Mouse (Mus musculus) adrenal gland, postnatal 36 days (tissue): Measurements from ENCODE around the gene Brox. TPM values are rescaled to one million over a fixed set of nuclear protein-coding genes. Genes with fewer than 3 reads are reported as not detected.
A peak's percentile ranks its signal among the peaks of the same experiment; 100 is the strongest.
"Not testable (repeated sequence)": the region's sequence is repeated elsewhere in the genome, so short reads cannot be mapped to it uniquely, and the experiment has no call there.

ENCODE experiments used
- DNase-seq, 2 experiments: peaks; one replicate each; pipeline ENCODE4 v3.0.0; 2021; ENCODE audit warnings: mixed read lengths in 1 of 2
- long read RNA-seq, 2 experiments: library from polyadenylated mRNA; stranded (forward); transcript quantifications; one replicate each; pipeline ENCODE4 v2.0.0; 2021; ENCODE audit warnings: borderline sequencing depth in 2 of 2
- total RNA-seq, 2 experiments: library from RNA; stranded (reverse); gene quantifications; 2 replicates each; pipeline ENCODE4 v1.2.3; 2021

The Brox gene
- total RNA-seq = 10 to 100 TPM; 50.5 to 57.0 TPM
- long read RNA-seq, experiment 1, transcript Brox-202 (14 exons, 3,413 nt) = minor isoform, 6 of 53 reads
- long read RNA-seq, experiment 1, transcript Brox-201 (14 exons, 3,430 nt) = major isoform, 27 of 53 reads
- long read RNA-seq, experiment 1, partial matches to known transcripts = 1 of 53 reads
- long read RNA-seq, experiment 1, other reads (novel, unspliced or antisense) = 19 of 53 reads
- long read RNA-seq, experiment 2, transcript Brox-201 (14 exons, 3,430 nt) = major isoform, 10 of 13 reads
- long read RNA-seq, experiment 2, partial matches to known transcripts = 0 of 13 reads
- long read RNA-seq, experiment 2, other reads (novel, unspliced or antisense) = 1 of 13 reads

DNA sequence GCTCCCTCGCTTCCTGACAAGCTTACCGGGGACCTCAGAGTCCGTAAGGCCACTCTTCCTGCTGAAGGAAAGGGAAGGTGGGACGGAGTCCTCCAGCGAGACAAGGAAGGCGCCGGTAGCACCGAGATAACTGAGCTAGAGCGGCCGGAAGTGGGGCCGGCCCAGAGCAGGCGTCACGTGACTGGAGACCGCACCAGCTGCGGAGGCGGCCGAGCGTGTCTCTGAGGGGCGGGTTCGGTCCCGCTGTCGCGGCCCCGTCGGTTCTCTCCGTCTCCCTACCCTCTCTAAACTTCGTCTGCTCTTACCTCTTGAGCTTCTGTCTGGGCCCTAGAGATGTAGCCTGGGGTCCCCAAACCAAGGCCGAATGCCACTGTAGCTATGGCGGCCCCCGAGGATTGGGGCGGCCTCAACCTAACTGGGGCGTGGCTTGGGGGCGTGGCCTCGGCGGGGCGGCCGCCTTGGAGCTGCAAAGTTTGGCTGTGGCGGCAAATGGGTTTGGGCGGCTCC, at the start of gene Brox:
Gene Brox (minus strand): TSS at position 393 of the 507 bp plus-strand sequence.
- DNase-seq = peak; percentile 98 to 99

DNA sequence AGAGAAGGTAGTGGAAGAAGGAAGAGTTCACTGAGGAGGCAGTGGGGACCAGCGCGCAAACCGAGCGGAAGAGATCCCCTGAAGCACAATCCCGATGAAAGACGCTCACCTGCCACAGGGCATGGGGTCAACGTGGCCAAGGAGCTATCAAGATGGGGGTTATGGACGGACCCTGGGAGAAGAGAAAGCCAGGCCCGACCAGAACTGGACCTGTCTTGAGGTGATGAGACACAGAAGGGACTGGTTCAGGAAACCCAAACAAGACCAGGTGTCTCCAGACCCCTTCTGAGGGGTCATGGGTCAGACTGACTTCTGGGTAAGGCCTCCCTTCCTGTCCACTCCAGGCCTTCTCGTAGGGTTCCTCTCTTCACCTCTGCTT, 48.7 kb upstream of the Brox start:
- no peak for DNase-seq

DNA sequence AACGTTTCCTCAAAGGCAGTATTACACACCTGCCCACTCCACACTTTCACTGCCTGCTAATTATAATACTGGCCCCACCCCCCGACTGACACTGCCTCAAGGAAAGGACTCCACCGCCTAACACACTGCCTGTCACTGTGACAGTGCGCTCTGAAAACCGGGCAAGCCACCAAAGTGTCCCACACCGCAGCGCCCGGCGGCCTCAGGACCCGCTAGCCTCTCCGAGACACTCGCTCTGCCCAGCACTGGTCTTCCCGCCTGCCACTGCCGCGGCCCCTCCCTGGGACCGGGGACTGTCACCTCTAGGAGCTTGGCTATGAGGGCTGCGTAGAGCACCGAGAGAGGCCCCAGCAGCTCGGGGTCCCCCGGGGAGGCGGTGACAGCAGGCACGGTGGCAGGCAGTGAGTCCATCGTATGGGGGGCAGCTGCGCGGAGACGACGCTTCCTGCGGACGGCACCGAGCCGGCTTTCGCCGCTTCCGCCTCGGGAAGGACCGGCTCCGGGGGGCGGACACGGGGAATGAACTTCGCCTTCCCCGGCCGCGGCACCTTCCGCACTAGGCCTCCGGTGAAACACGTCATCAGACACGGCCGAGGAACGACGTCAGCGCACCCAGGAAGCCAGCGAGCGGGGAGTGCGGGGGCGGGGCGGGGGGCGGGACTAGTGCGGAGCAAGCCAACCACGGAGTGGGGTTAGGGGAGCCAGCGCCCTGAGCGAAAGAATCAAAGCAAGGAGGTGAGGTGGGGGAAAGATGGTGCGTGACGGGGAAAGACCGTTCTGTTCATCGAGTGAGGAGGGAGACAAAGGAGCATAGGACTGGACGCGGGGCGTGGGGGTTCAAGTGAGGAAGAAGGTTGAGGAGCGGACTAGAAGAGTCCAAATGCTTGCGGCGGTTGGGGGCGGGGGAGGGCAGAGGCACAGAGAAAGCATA, 48.1 kb upstream of the Brox start:
- peak; percentile 93 to 94 for DNase-seq

GRCm38 (mm10) chr1:183342902-183343301, 45.8 kb upstream of the Brox start:
- not testable (repeated sequence) for DNase-seq

DNA sequence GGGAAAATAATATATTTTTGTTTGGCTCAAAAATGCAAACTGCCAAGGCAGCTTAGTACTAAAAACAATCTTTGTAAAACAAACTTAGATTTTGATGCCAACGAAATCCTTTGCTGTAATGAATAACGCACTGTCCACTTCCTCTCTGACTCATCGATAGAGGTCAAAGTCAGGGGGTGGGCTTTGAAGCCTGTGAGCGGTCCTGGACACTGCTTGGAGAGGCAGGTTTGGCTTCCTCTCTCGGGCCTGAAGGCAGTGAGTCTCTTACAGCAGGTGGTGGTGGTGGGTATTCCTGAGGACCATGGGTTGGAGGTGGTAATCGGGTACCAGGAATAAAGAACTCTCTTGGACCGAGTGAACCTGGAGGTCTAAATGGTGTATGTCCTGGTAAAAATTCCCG, 30.1 kb upstream of the Brox start:
- peak; percentile 36 to 43 for DNase-seq

- no peak for DNase-seq
These were observed 27.4 kb upstream of the Brox start for GRCm38 (mm10) chr1:183324433-183324832.

GRCm38 (mm10) chr1:183323923-183324322, 26.9 kb upstream of the Brox start:
- DNase-seq = no peak

- not testable (repeated sequence) for DNase-seq
These were observed 25.4 kb upstream of the Brox start for GRCm38 (mm10) chr1:183322496-183322895.

DNA sequence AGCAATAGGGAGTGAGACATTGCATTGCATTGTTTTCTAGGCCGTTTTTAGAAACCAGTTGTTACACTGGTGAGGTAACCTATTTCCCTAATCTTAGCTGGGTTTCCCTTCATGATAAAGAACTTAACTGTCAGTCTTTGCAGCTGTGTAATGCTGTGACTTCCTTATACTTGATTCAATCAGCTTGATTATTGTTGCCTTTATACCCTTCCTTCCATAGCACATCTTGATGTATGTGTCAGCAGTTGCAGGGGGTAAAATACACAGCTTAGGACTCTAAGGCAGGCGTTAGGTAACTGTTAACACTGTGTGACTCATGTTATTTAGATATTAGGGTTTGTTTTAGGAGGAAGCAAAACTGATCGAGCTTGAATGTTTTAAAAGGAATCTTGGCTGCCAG, 23.6 kb upstream of the Brox start:
- no peak for DNase-seq

GRCm38 (mm10) chr1:183315783-183316182, 18.7 kb upstream of the Brox start:
- no peak for DNase-seq

- no peak for DNase-seq
These were observed 15.0 kb upstream of the Brox start for GRCm38 (mm10) chr1:183312076-183312475.

DNA sequence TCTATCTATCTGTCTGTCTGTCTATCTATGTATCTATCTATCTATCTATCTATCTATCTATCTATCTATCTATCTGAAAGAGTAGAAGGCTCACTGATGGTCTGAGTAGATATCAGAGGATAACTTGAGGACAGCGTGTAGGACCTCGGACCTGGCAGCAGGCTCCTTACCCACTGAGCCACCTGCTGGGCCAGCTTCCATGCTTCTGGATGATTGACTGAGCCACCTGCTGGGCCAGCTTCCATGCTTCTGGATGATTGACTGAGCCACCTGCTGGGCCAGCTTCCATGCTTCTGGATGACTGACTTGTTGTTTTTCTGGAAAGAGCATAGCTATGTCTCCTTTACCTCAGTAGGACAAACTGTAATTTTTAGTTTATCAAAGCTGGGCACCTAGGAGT, 12.5 kb upstream of the Brox start:
- DNase-seq = not testable (repeated sequence)

DNA sequence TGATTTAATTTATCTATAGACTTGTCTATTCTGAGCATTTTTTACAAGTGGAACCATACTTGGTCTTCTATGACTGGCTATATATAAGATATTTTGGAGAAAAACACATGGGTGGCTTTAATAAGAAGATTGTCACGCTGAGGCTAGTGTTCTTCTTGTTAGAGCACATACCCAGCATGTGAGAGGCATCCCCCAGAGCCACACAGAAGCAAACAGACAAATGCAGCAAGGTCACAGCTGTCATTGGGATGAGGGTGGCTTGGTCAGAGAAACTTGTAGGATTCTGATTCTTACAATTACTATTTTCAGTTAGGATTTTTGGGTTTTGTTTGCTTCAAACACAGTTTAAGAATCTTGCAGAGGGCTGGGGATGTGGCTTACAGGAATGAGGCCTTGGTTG, 11.4 kb upstream of the Brox start:
- no peak for DNase-seq

- DNase-seq = no peak
These were observed 10.5 kb upstream of the Brox start for GRCm38 (mm10) chr1:183307555-183307954.

DNA sequence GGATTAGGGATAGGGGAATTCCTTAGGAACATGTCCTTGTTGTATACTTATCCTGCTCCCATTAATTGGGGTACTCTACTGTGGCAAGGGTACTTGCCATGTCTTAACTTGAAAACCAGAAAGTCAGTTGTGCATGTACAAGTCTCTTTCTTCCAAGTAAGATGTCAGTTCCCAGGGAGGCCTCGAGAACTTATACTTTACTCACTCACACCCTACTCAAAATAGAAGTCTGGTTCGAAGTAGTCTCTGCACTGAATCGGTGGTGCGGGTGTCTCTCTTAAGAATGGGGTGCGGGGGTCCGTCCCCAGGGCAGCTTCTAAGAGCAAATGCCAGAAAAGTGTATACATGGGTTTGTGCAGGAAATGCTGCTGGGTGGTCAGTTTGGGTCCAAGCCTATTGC, 2.1 kb upstream of the Brox start:
- peak; percentile 71 to 78 for DNase-seq

- DNase-seq = peak; percentile 33 to 43
These were observed 919 bp upstream of the Brox start for GRCm38 (mm10) chr1:183297886-183298489.

DNA sequence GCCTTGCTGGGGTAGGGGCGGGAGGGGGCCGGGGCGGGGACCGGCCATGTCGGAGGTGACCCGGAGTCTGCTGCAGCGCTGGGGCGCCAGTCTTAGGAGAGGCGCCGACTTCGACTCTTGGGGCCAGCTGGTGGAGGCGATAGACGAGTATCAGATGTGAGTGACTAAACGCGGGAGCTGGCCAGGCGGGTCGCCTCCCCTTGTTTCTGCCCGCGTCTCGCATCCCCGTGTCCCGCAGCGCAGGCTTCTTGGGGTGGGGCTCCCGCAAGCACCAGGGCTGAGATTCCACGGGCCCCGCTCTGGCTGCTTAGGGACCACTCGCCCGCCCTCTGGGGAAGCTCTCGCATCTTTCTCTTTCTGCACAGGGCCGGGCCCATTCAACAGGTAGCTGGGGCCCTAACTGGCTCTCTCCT, 410 bp upstream of the Brox start:
- no peak for DNase-seq

GRCm38 (mm10) chr1:183296465-183296864, 604 bp downstream of the Brox start, which contains the start of gene Aida:
TSS of gene Aida (plus strand) at chr1:183296590.
- peak; percentile 50 to 54 for DNase-seq

- no peak for DNase-seq
These were observed 7.5 kb downstream of the Brox start for GRCm38 (mm10) chr1:183289576-183289975.

DNA sequence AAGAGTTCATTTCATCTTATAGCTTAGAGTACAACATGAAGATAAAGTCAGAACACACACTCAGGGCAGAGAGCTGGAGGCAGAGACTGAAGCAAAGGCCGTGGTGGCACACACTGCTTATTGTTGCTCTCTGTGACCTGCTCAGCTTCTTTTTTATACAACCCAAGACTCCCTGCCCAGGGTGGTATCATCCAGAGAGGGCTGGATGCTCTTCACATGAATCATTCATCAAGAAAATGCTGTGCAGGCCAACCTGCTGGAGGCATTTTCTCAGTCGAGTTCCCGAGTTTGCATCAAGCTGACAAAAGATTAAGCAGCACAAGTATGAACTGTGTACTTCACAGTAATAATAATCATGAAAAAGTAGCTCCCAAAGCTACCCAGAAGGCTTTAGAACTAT, 8.7 kb downstream of the Brox start:
- DNase-seq = no peak

DNA sequence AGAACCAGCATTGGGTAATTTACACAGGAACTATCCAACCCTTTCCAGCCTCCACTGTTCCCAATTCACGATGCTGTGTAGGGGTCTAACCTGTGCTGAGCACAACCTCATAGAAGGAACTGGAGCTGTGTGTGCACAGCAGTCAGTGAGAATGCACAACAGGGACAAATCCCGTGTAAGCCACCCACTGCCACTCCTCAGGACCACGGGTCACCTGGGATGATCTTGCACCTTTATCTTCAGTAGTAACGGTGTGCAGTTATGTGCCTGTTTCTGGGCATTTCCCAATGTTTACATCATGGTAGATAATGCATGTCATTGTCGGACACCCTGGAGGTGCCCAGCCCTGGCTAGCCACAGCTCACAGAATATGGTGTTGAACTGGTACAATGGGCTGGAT, 21.3 kb downstream of the Brox start:
- DNase-seq = no peak

DNA sequence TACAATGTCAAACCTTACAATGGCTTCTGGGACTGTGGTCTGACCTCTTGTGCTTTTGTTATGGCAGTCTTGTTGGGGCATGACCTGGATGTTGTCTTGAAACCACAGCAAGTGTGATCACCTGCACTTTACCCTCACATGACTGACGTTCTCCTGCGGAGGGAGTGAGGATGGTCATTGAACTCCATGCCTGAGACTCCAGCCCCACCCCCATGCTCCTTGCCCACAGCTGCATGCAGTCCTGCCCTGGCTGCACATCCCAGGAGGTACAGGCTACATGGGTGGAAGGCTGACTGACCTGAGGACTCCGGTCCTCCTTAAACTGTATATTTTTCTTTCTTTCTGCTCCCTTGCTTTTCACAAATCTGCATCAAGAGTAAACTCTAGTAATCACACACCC, 22.7 kb downstream of the Brox start:
- DNase-seq = no peak
